Mouse (Mus musculus) embryonic facial prominence, embryonic 10.5 days (tissue): ENCODE measurements at regions not wholly inside any gene's neighbourhood (a gene's known extent, or its start where the extent isn't known, plus 50 kb on each side); places are given as distances from the start of the nearest gene placed in this dataset.

ENCODE experiments used
- DNase-seq: peaks from one replicate; pipeline ENCODE4 v3.0.0-alpha.2; 2017; ENCODE audit warnings: low spot score
- H3K27ac ChIP-seq: fragments of 300-500 bp; sonication (generic); replicated peaks from 2 replicates; pipeline ENCODE4 v1.5.1; 2016; ENCODE audit warnings: mild to moderate bottlenecking
- H3K27me3 ChIP-seq: fragments of 300-500 bp; sonication (generic); replicated peaks from 2 replicates; pipeline ENCODE4 v1.6.1; 2016; ENCODE audit warnings: low read depth, mild to moderate bottlenecking; ENCODE audit not compliant: poor library complexity, severe bottlenecking
- H3K36me3 ChIP-seq: fragments of 300-500 bp; sonication (generic); replicated peaks from 2 replicates; pipeline ENCODE4 v1.6.1; 2016; ENCODE audit warnings: mild to moderate bottlenecking, moderate library complexity
- H3K4me1 ChIP-seq: fragments of 300-500 bp; sonication (generic); 2 replicates; pipeline ENCODE4 v1.6.1; 2016
- H3K4me3 ChIP-seq: fragments of 300-500 bp; sonication (generic); 2 replicates; pipeline ENCODE4 v1.5.1; 2016; ENCODE audit warnings: mild to moderate bottlenecking, moderate library complexity
- H3K9me3 ChIP-seq: fragments of 300-500 bp; sonication (generic); 2 replicates; pipeline ENCODE4 v1.6.1; 2016; ENCODE audit warnings: mild to moderate bottlenecking
- WGBS: fragments of 180-500 bp; shearing (Covaris S2); methylation state at CpG from one replicate; pipeline ENCODE4 v1.1.7; 2016; 5-methylcytosine and 5-hydroxymethylcytosine counted together

GRCm38 (mm10) chr7:66528881-66529280, 101.6 kb upstream of the Aldh1a3 start:
- DNase-seq: peak; percentile 6
- Histone ChIP-seq H3K4me3 (no peak overlapping the region), H3K9me3 (no peaks in the 10 kb centered on the region), H3K4me1 (peaks cover 19% of the 10 kb centered on the region), H3K27ac (no peak overlapping the region), H3K36me3 (no peaks in the 10 kb centered on the region), H3K27me3 (no peaks in the 10 kb centered on the region)
- WGBS: 80% methylated on average over 4 of the region's 4 CpGs

- Histone ChIP-seq H3K4me3 (no peak overlapping the region), H3K27ac (no peak overlapping the region), H3K27me3 (no peaks in the 10 kb centered on the region), H3K36me3 (no peaks in the 10 kb centered on the region), H3K4me1 (peaks cover 19% of the 10 kb centered on the region), H3K9me3 (no peaks in the 10 kb centered on the region)
- DNase-seq: no peak
- 65% methylated on average over 7 of the region's 7 CpGs for WGBS
These were observed 96.6 kb upstream of the Aldh1a3 start for GRCm38 (mm10) chr7:66523959-66524358.

GRCm38 (mm10) chr7:66521522-66521921, 94.2 kb upstream of the Aldh1a3 start:
- Histone ChIP-seq H3K9me3 (no peaks in the 10 kb centered on the region), H3K27ac (no peak overlapping the region), H3K4me1 (peaks cover 19% of the 10 kb centered on the region), H3K27me3 (no peaks in the 10 kb centered on the region), H3K36me3 (no peaks in the 10 kb centered on the region), H3K4me3 (no peak overlapping the region)
- WGBS: 87% methylated on average over 2 of the region's 2 CpGs
- DNase-seq: no peak

- no peaks in the 10 kb centered on the region for H3K27me3 ChIP-seq
- H3K36me3 ChIP-seq: no peaks in the 10 kb centered on the region
- WGBS: 53% methylated on average over 4 of the region's 4 CpGs
- peaks cover 11% of the 10 kb centered on the region; the same call in 1 of the 2 replicates for H3K9me3 ChIP-seq
- H3K4me3 ChIP-seq: no peak overlapping the region
- H3K4me1 ChIP-seq: 0 out of 2 replicates have a peak, but pooled peaks cover 4% of the 10 kb centered on the region
- DNase-seq: no peak
- H3K27ac ChIP-seq: no peak overlapping the region
These were observed 88.8 kb upstream of the Aldh1a3 start for GRCm38 (mm10) chr7:66516143-66516542.

GRCm38 (mm10) chr7:66513411-66513810, 86.1 kb upstream of the Aldh1a3 start:
- H3K27ac ChIP-seq: no peak overlapping the region
- peaks cover 12% of the 10 kb centered on the region; the same call in 1 of the 2 replicates for H3K9me3 ChIP-seq
- WGBS: 59% methylated on average over 3 of the region's 3 CpGs
- H3K4me1 ChIP-seq: 0 out of 2 replicates have a peak, but pooled peaks cover 4% of the 10 kb centered on the region
- DNase-seq: no peak
- no peaks in the 10 kb centered on the region for H3K27me3 ChIP-seq
- no peak overlapping the region for H3K4me3 ChIP-seq
- no peaks in the 10 kb centered on the region for H3K36me3 ChIP-seq

- peaks cover 23% of the 10 kb centered on the region for H3K4me1 ChIP-seq
- no peak for DNase-seq
- H3K27ac ChIP-seq: no peak overlapping the region
These were observed 78.4 kb upstream of the Aldh1a3 start for GRCm38 (mm10) chr7:66505734-66506133.

GRCm38 (mm10) chr7:66504519-66504918, 77.2 kb upstream of the Aldh1a3 start:
- no peaks in the 10 kb centered on the region for H3K27me3 ChIP-seq
- H3K36me3 ChIP-seq: no peaks in the 10 kb centered on the region
- peaks cover 23% of the 10 kb centered on the region for H3K4me1 ChIP-seq
- H3K4me3 ChIP-seq: no peak overlapping the region
- peaks cover 6% of the 10 kb centered on the region; the same call in 1 of the 2 replicates for H3K9me3 ChIP-seq
- 93% methylated on average over 4 of the region's 4 CpGs for WGBS
- H3K27ac ChIP-seq: no peak overlapping the region
- DNase-seq: no peak

More at GRCm38 (mm10) chr7:66505734-66506133, 78.4 kb upstream of the Aldh1a3 start:
- Histone ChIP-seq H3K36me3 (no peaks in the 10 kb centered on the region), H3K27me3 (no peaks in the 10 kb centered on the region), H3K9me3 (peaks cover 6% of the 10 kb centered on the region; the same call in 1 of the 2 replicates), H3K4me3 (no peak overlapping the region)
- 79% methylated on average over 2 of the region's 2 CpGs for WGBS

GRCm38 (mm10) chr7:66501425-66501824, 74.1 kb upstream of the Aldh1a3 start:
- Histone ChIP-seq H3K27ac (no peak overlapping the region), H3K9me3 (no peaks in the 10 kb centered on the region), H3K27me3 (no peaks in the 10 kb centered on the region), H3K4me3 (no peak overlapping the region), H3K36me3 (no peaks in the 10 kb centered on the region), H3K4me1 (peaks cover 20% of the 10 kb centered on the region)
- DNase-seq: no peak
- 59% methylated on average over 6 of the region's 6 CpGs for WGBS

- no peaks in the 10 kb centered on the region for H3K27me3 ChIP-seq
- WGBS: 60% methylated on average over 1 of the region's 1 CpGs
- no peak overlapping the region for H3K4me3 ChIP-seq
- DNase-seq: no peak
- peaks cover 14% of the 10 kb centered on the region for H3K4me1 ChIP-seq
- H3K36me3 ChIP-seq: no peaks in the 10 kb centered on the region
- no peaks in the 10 kb centered on the region for H3K9me3 ChIP-seq
- no peak overlapping the region for H3K27ac ChIP-seq
These were observed 70.2 kb upstream of the Aldh1a3 start for GRCm38 (mm10) chr7:66497480-66497879.

- DNase-seq: no peak
- peaks cover 11% of the 10 kb centered on the region for H3K4me1 ChIP-seq
- 68% methylated on average over 10 of the region's 10 CpGs for WGBS
- no peaks in the 10 kb centered on the region for H3K36me3 ChIP-seq
- no peaks in the 10 kb centered on the region for H3K9me3 ChIP-seq
- no peaks in the 10 kb centered on the region for H3K27me3 ChIP-seq
- no peak overlapping the region for H3K27ac ChIP-seq
- no peak overlapping the region for H3K4me3 ChIP-seq
These were observed 66.0 kb upstream of the Aldh1a3 start for GRCm38 (mm10) chr7:66493216-66493885.

GRCm38 (mm10) chr7:66492748-66493147, 65.4 kb upstream of the Aldh1a3 start:
- DNase-seq: no peak
- Histone ChIP-seq H3K9me3 (no peaks in the 10 kb centered on the region), H3K4me3 (no peak overlapping the region), H3K4me1 (peaks cover 11% of the 10 kb centered on the region), H3K27ac (no peak overlapping the region), H3K27me3 (no peaks in the 10 kb centered on the region), H3K36me3 (no peaks in the 10 kb centered on the region)
- WGBS: 77% methylated on average over 12 of the region's 12 CpGs

- 72% methylated on average over 2 of the region's 2 CpGs for WGBS
- Histone ChIP-seq H3K4me1 (peaks cover 11% of the 10 kb centered on the region), H3K36me3 (no peaks in the 10 kb centered on the region), H3K27ac (no peak overlapping the region), H3K9me3 (no peaks in the 10 kb centered on the region), H3K27me3 (no peaks in the 10 kb centered on the region), H3K4me3 (no peak overlapping the region)
- no peak for DNase-seq
These were observed 64.2 kb upstream of the Aldh1a3 start for GRCm38 (mm10) chr7:66491501-66491900.

- Histone ChIP-seq H3K36me3 (no peaks in the 10 kb centered on the region), H3K4me3 (no peak overlapping the region), H3K4me1 (peaks cover 11% of the 10 kb centered on the region), H3K9me3 (no peaks in the 10 kb centered on the region), H3K27me3 (no peaks in the 10 kb centered on the region), H3K27ac (no peak overlapping the region)
- no peak for DNase-seq
- WGBS: 92% methylated on average over 1 of the region's 1 CpGs
These were observed 62.8 kb upstream of the Aldh1a3 start for GRCm38 (mm10) chr7:66490073-66490472.
